Mouse (Mus musculus): ENCODE measurements around the gene Cep89. TPM values are rescaled to one million over a fixed set of nuclear protein-coding genes. Genes with fewer than 3 reads are reported as not detected.

The Cep89 gene
- 12.3 and 13.2 TPM in 2 replicates for polyA plus RNA-seq (2012; rRNA removed)

DNA sequence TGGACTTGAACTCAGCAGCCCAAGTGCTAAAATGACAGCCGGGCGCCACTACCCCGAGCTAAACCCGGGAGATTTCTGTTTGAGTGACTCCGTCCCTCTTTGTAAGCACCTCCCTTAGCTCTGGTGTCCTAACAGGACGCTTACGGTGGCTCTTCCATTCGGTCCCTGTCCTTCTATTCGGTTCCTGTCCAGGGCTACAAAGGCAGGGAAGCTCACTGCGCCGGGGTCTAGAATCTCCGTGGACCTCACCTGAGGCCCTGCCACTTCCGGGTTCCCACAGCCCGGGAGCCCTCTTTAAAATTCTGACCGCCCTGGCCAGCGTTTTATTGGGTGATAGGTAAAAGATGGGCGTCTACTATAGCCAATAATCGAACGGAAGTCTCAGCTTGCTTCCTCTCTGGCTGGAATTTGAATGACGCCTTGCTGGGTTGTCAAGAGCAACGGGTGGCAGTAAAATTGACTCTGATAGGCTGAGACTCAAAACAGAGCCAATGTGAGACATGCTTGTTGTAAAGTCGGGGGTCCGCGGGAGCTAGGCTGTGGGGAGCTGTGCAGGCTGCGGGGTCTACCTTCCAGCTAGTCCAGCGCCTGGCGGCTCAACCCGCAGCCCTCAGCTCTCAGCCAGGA, at the start of gene Cep89, which contains the start of gene Faap24:
TSS of gene Cep89 (plus strand) at position 494 of the 627 bp plus-strand sequence.
TSS of gene Faap24 (minus strand) at position 295 of the 627 bp plus-strand sequence.

DNA sequence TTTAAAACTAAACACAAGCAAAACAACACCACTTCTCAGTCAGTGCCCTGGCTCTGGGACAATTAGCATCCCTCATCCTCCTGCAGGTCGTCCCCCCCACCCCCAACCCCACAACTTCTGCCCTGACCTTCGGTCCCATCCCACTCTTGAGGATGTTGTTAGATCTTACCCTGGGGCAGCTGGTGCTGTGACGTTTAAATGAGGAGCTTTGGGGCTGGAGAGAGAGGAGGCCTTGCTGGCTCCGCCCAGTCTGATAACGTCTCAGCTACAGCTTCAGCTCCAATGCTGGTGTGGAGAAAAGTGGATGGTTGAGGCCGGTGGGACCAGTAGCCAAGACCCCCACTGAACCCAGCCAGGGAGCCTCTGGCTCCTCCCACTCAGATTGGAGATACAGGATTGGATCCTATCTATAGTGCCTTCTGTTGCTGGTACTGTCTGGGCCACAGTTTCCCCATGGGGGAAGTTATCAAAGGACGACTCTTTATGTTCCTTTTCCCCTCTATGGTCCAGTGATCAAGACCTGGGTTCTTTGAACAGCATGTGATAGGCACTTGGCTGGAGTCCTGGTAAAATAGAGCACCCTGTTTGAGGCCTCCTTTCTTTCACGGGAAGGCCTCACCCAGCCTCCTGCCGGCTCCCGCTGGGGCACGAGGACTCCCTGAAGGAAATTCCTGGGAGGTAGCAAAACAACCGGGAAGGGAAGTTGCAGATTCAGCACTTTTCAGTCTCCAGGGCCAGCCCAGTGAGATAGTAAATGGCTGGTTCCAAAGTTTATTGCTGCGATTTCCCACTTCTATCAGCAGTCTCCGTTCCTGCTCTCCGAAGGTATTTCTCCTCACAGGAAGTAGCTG, 51.4 kb downstream of the Cep89 start, which contains the start of gene Slc7a9:
TSS of gene Slc7a9 (plus strand) at position 801 of the 851 bp plus-strand sequence.

Other genes with a start within 250 kb of the Cep89 start
- gene Slc7a10, start 210.7 kb upstream of the Cep89 start, polyA plus RNA-seq (2012; rRNA removed), result 2.6 and 3.1 TPM in 2 replicates
- gene Lrp3, start 181.5 kb upstream of the Cep89 start, polyA plus RNA-seq (2012; rRNA removed), result 12.0 and 12.2 TPM in 2 replicates
- gene Gpatch1, start 78.6 kb upstream of the Cep89 start, polyA plus RNA-seq (2012; rRNA removed), result 3.2 and 3.4 TPM in 2 replicates
- gene Rhpn2, start 62.9 kb upstream of the Cep89 start, polyA plus RNA-seq (2012; rRNA removed), result 54.7 and 57.4 TPM in 2 replicates
- gene Faap24, start 199 bp upstream of the Cep89 start, polyA plus RNA-seq (2012; rRNA removed), result 3.5 TPM in 2 replicates
- gene Slc7a9, start 51.8 kb downstream of the Cep89 start, polyA plus RNA-seq (2012; rRNA removed), result 2.3 and 4.2 TPM in 2 replicates
- gene Tdrd12, start 140.7 kb downstream of the Cep89 start, polyA plus RNA-seq (2012; rRNA removed), result 0.10 TPM in 1 of 2 replicates, not detected in the other
- gene Nudt19, start 159.3 kb downstream of the Cep89 start, polyA plus RNA-seq (2012; rRNA removed), result 89.1 and 112 TPM in 2 replicates
- 0.06 and 0.08 TPM in 2 replicates for gene Rgs9bp, start 188.5 kb downstream of the Cep89 start, polyA plus RNA-seq (2012; rRNA removed)
- gene Ankrd27, start 189.2 kb downstream of the Cep89 start, polyA plus RNA-seq (2012; rRNA removed), result 23.6 and 25.6 TPM in 2 replicates

Data from colon, adult 2 months (tissue).